In the genomic region with DNA sequence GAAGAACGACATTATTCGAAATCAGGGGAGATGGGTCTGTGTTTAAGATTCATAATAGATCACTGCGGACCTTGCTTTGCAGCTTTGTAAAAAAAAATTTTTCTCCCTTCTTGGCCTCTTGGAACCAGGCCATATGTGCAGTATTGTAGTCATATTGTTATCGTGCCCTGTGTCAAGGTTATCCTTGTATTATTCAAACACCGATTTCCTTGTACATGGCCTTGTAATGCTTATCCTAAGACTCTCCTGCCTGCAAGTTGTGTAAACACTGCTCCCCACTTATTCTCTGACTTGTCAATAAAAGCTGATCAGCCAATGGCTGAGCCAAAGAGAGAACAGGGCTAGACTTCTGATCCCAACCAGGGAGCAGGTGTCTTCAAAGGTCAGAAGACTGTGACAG, we compare ENCODE assay signal across 28 mouse cellular contexts. TPM values are rescaled to one million over a fixed set of nuclear protein-coding genes. Genes with fewer than 3 reads are reported as not detected.
A peak's percentile ranks its signal among the peaks of the same experiment; 100 is the strongest.
DNase-seq lines count a peak whose midpoint lies in the region; ATAC-seq and TF ChIP-seq lines count a peak whose summit lies in the region.
"Had no signal": no experiment of that assay in that cellular context is flagged by ENCODE, and none has a peak within 500 bp of the region (broad histone marks: within the 10 kb centered on the region; RNA-seq: fewer than 3 reads in every experiment).

No protein-coding gene starts in this region.

- 62% methylated on average over 5 of the region's 5 CpGs for WGBS in intestine, embryonic 15.5 days
- 35% methylated on average over 5 of the region's 5 CpGs for WGBS in intestine, postnatal 0 days
- 68% methylated on average over 5 of the region's 5 CpGs for WGBS in stomach, embryonic 14.5 days
- WGBS in stomach, postnatal 0 days, result 48% methylated on average over 5 of the region's 5 CpGs

- no peaks in the 10 kb centered on the region for H3K9me3 ChIP-seq in intestine, embryonic 15.5 days
- no peaks in the 10 kb centered on the region for H3K9me3 ChIP-seq in intestine, postnatal 0 days (ENCODE audit: control insufficient read depth)
- H3K9me3 ChIP-seq in stomach, embryonic 14.5 days (ENCODE audit: control insufficient read depth, low read depth, low read length), result no peaks in the 10 kb centered on the region
- no peaks in the 10 kb centered on the region for H3K9me3 ChIP-seq in stomach, postnatal 0 days (ENCODE audit: control insufficient read depth, low read length)
- H3K9me3 ChIP-seq: forebrain, embryonic 10.5 days; forebrain, embryonic 13.5 days; hindbrain, embryonic 12.5 days; hindbrain, embryonic 15.5 days had no signal

- no peak overlapping the region for H3K4me3 ChIP-seq in intestine, embryonic 15.5 days (replicated peaks)
- no peak overlapping the region for H3K4me3 ChIP-seq in intestine, postnatal 0 days (ENCODE audit: low read depth, low read length)
- no peak overlapping the region for H3K4me3 ChIP-seq in stomach, embryonic 14.5 days (ENCODE audit: low read depth, low read length)
- no peak overlapping the region for H3K4me3 ChIP-seq in stomach, postnatal 0 days (ENCODE audit: low read depth, low read length)
- H3K4me3 ChIP-seq: forebrain, embryonic 10.5 days; forebrain, embryonic 13.5 days; gastrocnemius, adult 2 months; hindbrain, embryonic 12.5 days; hindbrain, embryonic 15.5 days had no signal

- no peaks in the 10 kb centered on the region for H3K36me3 ChIP-seq in intestine, embryonic 15.5 days
- H3K36me3 ChIP-seq in intestine, postnatal 0 days (ENCODE audit: control insufficient read depth, insufficient read depth), result no peaks in the 10 kb centered on the region
- H3K36me3 ChIP-seq in stomach, embryonic 14.5 days (ENCODE audit: control insufficient read depth, insufficient read depth, low read length), result no peaks in the 10 kb centered on the region
- H3K36me3 ChIP-seq in stomach, postnatal 0 days (ENCODE audit: control insufficient read depth, insufficient read depth, low read length), result no peaks in the 10 kb centered on the region
- H3K36me3 ChIP-seq: forebrain, embryonic 10.5 days; hindbrain, embryonic 12.5 days; hindbrain, embryonic 15.5 days had no signal

- 0 out of 2 replicates have a peak overlapping the region, but pooled peaks have one; percentile 17 for H3K27ac ChIP-seq in intestine, embryonic 15.5 days
- H3K27ac ChIP-seq in intestine, postnatal 0 days (ENCODE audit: low read depth, low read length), result 0 out of 2 replicates have a peak overlapping the region, but pooled peaks have one; percentile 0
- no peak overlapping the region for H3K27ac ChIP-seq in stomach, embryonic 14.5 days (ENCODE audit: low read length)
- no peak overlapping the region for H3K27ac ChIP-seq in stomach, postnatal 0 days (replicated peaks)
- H3K27ac ChIP-seq: forebrain, embryonic 10.5 days; forebrain, embryonic 13.5 days; gastrocnemius, adult 2 months; hindbrain, embryonic 12.5 days; hindbrain, embryonic 15.5 days had no signal

- H3K9ac ChIP-seq in intestine, embryonic 15.5 days, result no peak overlapping the region
- no peak overlapping the region for H3K9ac ChIP-seq in intestine, postnatal 0 days (ENCODE audit: low read depth, low read length)
- H3K9ac ChIP-seq in stomach, embryonic 14.5 days (replicated peaks; ENCODE audit: low read depth, low read length), result no peak overlapping the region
- H3K9ac ChIP-seq in stomach, postnatal 0 days (ENCODE audit: low read length), result no peak overlapping the region
- H3K9ac ChIP-seq: forebrain, embryonic 13.5 days; hindbrain, embryonic 12.5 days; hindbrain, embryonic 15.5 days had no signal

- H3K4me1 ChIP-seq in intestine, embryonic 15.5 days (replicated peaks), result 0 out of 2 replicates have a peak, but pooled peaks cover 2% of the 10 kb centered on the region
- no peaks in the 10 kb centered on the region; the same call in 1 of the 2 replicates for H3K4me1 ChIP-seq in intestine, postnatal 0 days (replicated peaks; ENCODE audit: control insufficient read depth, insufficient read depth, low read length)
- H3K4me1 ChIP-seq in stomach, embryonic 14.5 days (ENCODE audit: control insufficient read depth, insufficient read depth, low read length), result no peaks in the 10 kb centered on the region
- H3K4me1 ChIP-seq in stomach, postnatal 0 days (replicated peaks; ENCODE audit: control insufficient read depth, insufficient read depth), result no peaks in the 10 kb centered on the region
- H3K4me1 ChIP-seq: forebrain, embryonic 10.5 days; hindbrain, embryonic 12.5 days; hindbrain, embryonic 15.5 days had no signal

- no peak for TF ChIP-seq CTCF in intestine, postnatal 0 days (IDR thresholded peaks at IDR 0.05; ENCODE audit: low read depth)
- TF ChIP-seq CTCF in stomach, postnatal 0 days (IDR thresholded peaks at IDR 0.05; ENCODE audit: low read depth), result no peak

- peak; percentile 36 for DNase-seq in stomach, postnatal 0 days (ENCODE audit: low spot score)
- DNase-seq in frontal cortex, postnatal 10 days (ENCODE audit: low spot score in 2 of 2), result no peak
- no peak for DNase-seq in cerebellum, adult 18-20 months
- DNase-seq in adipocyte (ENCODE audit: low spot score), result no peak
- DNase-seq: adrenal gland, postnatal 10 days; cerebellum, adult 11 months; cerebellum, adult 8-10 months; cerebellum, postnatal 10 days; cerebellum, postnatal 36 days; gastrocnemius, adult 2 months; gastrocnemius, postnatal 14 days; heart, adult 11 months had no signal

- no peak overlapping the region for H3K4me2 ChIP-seq in intestine, embryonic 15.5 days (replicated peaks)
- H3K4me2 ChIP-seq in intestine, postnatal 0 days (replicated peaks; ENCODE audit: low read depth), result no peak overlapping the region
- no peak overlapping the region for H3K4me2 ChIP-seq in stomach, embryonic 14.5 days (replicated peaks; ENCODE audit: low read depth, low read length)
- H3K4me2 ChIP-seq in stomach, postnatal 0 days (replicated peaks; ENCODE audit: low read depth), result no peak overlapping the region
- H3K4me2 ChIP-seq: forebrain, embryonic 13.5 days; heart, embryonic 11.5 days; hindbrain, embryonic 12.5 days; hindbrain, embryonic 15.5 days had no signal

- TF ChIP-seq EP300 in stomach, postnatal 0 days (optimal IDR thresholded peaks at IDR 0.05), result no peak

- H3K27me3 ChIP-seq in intestine, embryonic 15.5 days (replicated peaks), result no peaks in the 10 kb centered on the region
- no peaks in the 10 kb centered on the region for H3K27me3 ChIP-seq in intestine, postnatal 0 days (replicated peaks; ENCODE audit: control insufficient read depth, insufficient read depth, low read length)
- H3K27me3 ChIP-seq in stomach, embryonic 14.5 days (ENCODE audit: control insufficient read depth, insufficient read depth, low read length), result no peaks in the 10 kb centered on the region
- no peaks in the 10 kb centered on the region for H3K27me3 ChIP-seq in stomach, postnatal 0 days (ENCODE audit: control insufficient read depth, insufficient read depth, low read length)
- H3K27me3 ChIP-seq: hindbrain, embryonic 12.5 days; hindbrain, embryonic 15.5 days had no signal

- ATAC-seq in intestine, embryonic 15.5 days, result peak; percentile 88
- peak; percentile 88 for ATAC-seq in intestine, postnatal 0 days
- peak; percentile 61; the same call in 1 of the 2 replicates for ATAC-seq in stomach, embryonic 14.5 days (ENCODE audit: insufficient number of reproducible peaks, insufficient read depth, low FRiP score, low read depth)
- ATAC-seq in stomach, postnatal 0 days (ENCODE audit: low FRiP score, low TSS enrichment), result peak; percentile 93
- ATAC-seq: CD4-positive, CD25-positive, alpha-beta regulatory T cell, adult 4 months; forebrain, embryonic 13.5 days; forebrain, embryonic 16.5 days had no signal

RNA-seq across cellular contexts. Expression of a gene that starts 13.5 kb away (rescaled TPM):
- polyA plus RNA-seq in intestine, embryonic 15.5 days (2015; fragmentation: Nextera tagmentation; extraction: Ambion mirVana), result not detected in 2 replicates
- polyA plus RNA-seq in intestine, postnatal 0 days (2015; fragmentation: Nextera tagmentation; extraction: Ambion mirVana), result not detected in 2 replicates
- polyA plus RNA-seq in stomach, embryonic 14.5 days (2014; fragmentation: Nextera tagmentation; extraction: Ambion mirVana), result not detected in 2 replicates
- polyA plus RNA-seq in stomach, postnatal 0 days (2015; fragmentation: Nextera tagmentation; extraction: Ambion mirVana), result not detected in 2 replicates
- polyA plus RNA-seq: C2C12; CD4-positive, CD25-positive, alpha-beta regulatory T cell, adult 4 months; cortical plate, adult 2 months; embryonic facial prominence, embryonic 11.5 days; embryonic facial prominence, embryonic 14.5 days; forebrain, embryonic 10.5 days; forebrain, embryonic 13.5 days; forebrain, embryonic 16.5 days; heart, embryonic 11.5 days; heart, embryonic 14.5 days; heart, postnatal 0 days; hindbrain, embryonic 12.5 days; hindbrain, embryonic 15.5 days had no signal

RNA-seq across cellular contexts. Expression of a gene that starts 26.2 kb away (rescaled TPM):
- 36.0 and 39.4 TPM in 2 replicates for polyA plus RNA-seq in intestine, embryonic 15.5 days (2015; fragmentation: Nextera tagmentation; extraction: Ambion mirVana)
- 35.1 and 37.0 TPM in 2 replicates for polyA plus RNA-seq in intestine, postnatal 0 days (2015; fragmentation: Nextera tagmentation; extraction: Ambion mirVana)
- 32.9 and 34.7 TPM in 2 replicates for polyA plus RNA-seq in stomach, embryonic 14.5 days (2014; fragmentation: Nextera tagmentation; extraction: Ambion mirVana)
- polyA plus RNA-seq in stomach, postnatal 0 days (2015; fragmentation: Nextera tagmentation; extraction: Ambion mirVana), result 21.7 and 22.3 TPM in 2 replicates

RNA-seq across cellular contexts. Expression of a gene that starts 28.8 kb away (rescaled TPM):
- 2.0 and 2.5 TPM in 2 replicates for polyA plus RNA-seq in intestine, embryonic 15.5 days (2015; fragmentation: Nextera tagmentation; extraction: Ambion mirVana)
- 0.24 and 0.26 TPM in 2 replicates for polyA plus RNA-seq in intestine, postnatal 0 days (2015; fragmentation: Nextera tagmentation; extraction: Ambion mirVana)
- polyA plus RNA-seq in stomach, embryonic 14.5 days (2014; fragmentation: Nextera tagmentation; extraction: Ambion mirVana), result 1.9 and 3.0 TPM in 2 replicates
- 0.30 and 0.42 TPM in 2 replicates for polyA plus RNA-seq in stomach, postnatal 0 days (2015; fragmentation: Nextera tagmentation; extraction: Ambion mirVana)

RNA-seq across cellular contexts. Expression of a gene that starts 51.4 kb away (rescaled TPM):
- polyA plus RNA-seq in intestine, embryonic 15.5 days (2015; fragmentation: Nextera tagmentation; extraction: Ambion mirVana), result 68.4 and 74.3 TPM in 2 replicates
- polyA plus RNA-seq in intestine, postnatal 0 days (2015; fragmentation: Nextera tagmentation; extraction: Ambion mirVana), result 114 and 141 TPM in 2 replicates
- polyA plus RNA-seq in stomach, embryonic 14.5 days (2014; fragmentation: Nextera tagmentation; extraction: Ambion mirVana), result 14.0 and 15.8 TPM in 2 replicates
- 28.1 and 28.4 TPM in 2 replicates for polyA plus RNA-seq in stomach, postnatal 0 days (2015; fragmentation: Nextera tagmentation; extraction: Ambion mirVana)
- polyA plus RNA-seq: CD4-positive, CD25-positive, alpha-beta regulatory T cell, adult 4 months had no signal

Comparison
In these comparisons a context has a peak if more than half of its experiments do, and no peak if none do; other contexts are left out.
1. H3K27ac ChIP-seq: peak in intestine, embryonic 15.5 days (single experiment) and intestine, postnatal 0 days (single experiment); none in stomach, embryonic 14.5 days (single experiment) and stomach, postnatal 0 days (single experiment).
2. Peak in every context shown above with its lines, with median percentiles within 50 percentile points of each other: ATAC-seq.